Mouse (Mus musculus) limb, embryonic 14.5 days (tissue): Measurements from ENCODE around the gene Syce1l. TPM values are rescaled to one million over a fixed set of nuclear protein-coding genes. Genes with fewer than 3 reads are reported as not detected.

Experiments used
- ATAC-seq: fragments of 200-750 bp; cut with Nextera tagmentation; 2 replicates; pipeline ENCODE4 v1.8.0; 2017; ENCODE audit warnings: low read depth, moderate number of reproducible peaks, moderate TSS enrichment; ENCODE audit not compliant: low FRiP score
- DNase-seq: peaks from one replicate; pipeline ENCODE4 v3.0.0-alpha.2; 2015; ENCODE audit warnings: low spot score
- H3K27ac ChIP-seq: fragments of 300-500 bp; sonication (generic); replicated peaks from 2 replicates; pipeline ENCODE4 v1.5.1; 2014; ENCODE audit warnings: low read depth, mild to moderate bottlenecking, low read length, moderate library complexity, mixed read lengths
- H3K27me3 ChIP-seq: fragments of 300-500 bp; sonication (generic); 2 replicates; pipeline ENCODE4 v1.6.1; 2014; ENCODE audit warnings: low read length, mixed read lengths; ENCODE audit not compliant: control insufficient read depth, insufficient read depth
- H3K36me3 ChIP-seq: fragments of 300-500 bp; sonication (generic); 2 replicates; pipeline ENCODE4 v1.6.1; 2014; ENCODE audit warnings: mild to moderate bottlenecking, low read length, moderate library complexity, mixed read lengths; ENCODE audit not compliant: control insufficient read depth, insufficient read depth
- H3K4me1 ChIP-seq: fragments of 300-500 bp; sonication (generic); 2 replicates; pipeline ENCODE4 v1.6.1; 2014; ENCODE audit warnings: antibody characterized with exemption, low read length, mixed read lengths; ENCODE audit not compliant: control insufficient read depth, insufficient read depth
- H3K4me2 ChIP-seq: fragments of 300-500 bp; sonication (generic); replicated peaks from 2 replicates; pipeline ENCODE4 v1.6.1; 2014; ENCODE audit warnings: low read depth, mild to moderate bottlenecking, low read length, moderate library complexity; ENCODE audit not compliant: severe bottlenecking
- H3K4me3 ChIP-seq: fragments of 300-500 bp; sonication (generic); replicated peaks from 2 replicates; pipeline ENCODE4 v1.5.1; 2014; ENCODE audit warnings: low read length
- H3K9ac ChIP-seq: fragments of 300-500 bp; sonication (generic); 2 replicates; pipeline ENCODE4 v1.6.1; 2014; ENCODE audit warnings: mild to moderate bottlenecking, low read depth, low read length, moderate library complexity; ENCODE audit not compliant: severe bottlenecking
- H3K9me3 ChIP-seq: fragments of 300-500 bp; sonication (generic); 2 replicates; pipeline ENCODE4 v1.6.1; 2016; ENCODE audit warnings: low read length; ENCODE audit not compliant: control insufficient read depth
- POLR2A ChIP-seq: fragments of 200-500 bp; IDR thresholded peaks from 2 replicates; pipeline ENCODE4 v1.8.0; 2012; ENCODE audit warnings: inconsistent platforms, mild to moderate bottlenecking, moderate library complexity, borderline replicate concordance; ENCODE audit not compliant: insufficient read depth, insufficient read length; ENCODE audit errors: extremely low read depth
- WGBS: fragments of 180-500 bp; shearing (Covaris S2); extraction: QIAGEN DNeasy Blood & Tissue Kit; methylation state at CpG from one replicate; pipeline ENCODE4 v1.1.7; 2014; 5-methylcytosine and 5-hydroxymethylcytosine counted together
- polyA plus RNA-seq, 2 experiments: library from polyadenylated mRNA; depleted of rRNA in 1 of 2; stranded (reverse) in 1 of 2; unstranded in 1 of 2; fragments of >200 nt; fragmentation: Nextera tagmentation in 1 of 2; extraction: Ambion mirVana in 1 of 2; gene quantifications; 2 replicates each; pipeline versions ENCODE4 v1.2.1 to v1.2.3; 2012 to 2014

Syce1l gene
- polyA plus RNA-seq, 2 experiments, result 0.26 TPM; not detected in 1

DNA sequence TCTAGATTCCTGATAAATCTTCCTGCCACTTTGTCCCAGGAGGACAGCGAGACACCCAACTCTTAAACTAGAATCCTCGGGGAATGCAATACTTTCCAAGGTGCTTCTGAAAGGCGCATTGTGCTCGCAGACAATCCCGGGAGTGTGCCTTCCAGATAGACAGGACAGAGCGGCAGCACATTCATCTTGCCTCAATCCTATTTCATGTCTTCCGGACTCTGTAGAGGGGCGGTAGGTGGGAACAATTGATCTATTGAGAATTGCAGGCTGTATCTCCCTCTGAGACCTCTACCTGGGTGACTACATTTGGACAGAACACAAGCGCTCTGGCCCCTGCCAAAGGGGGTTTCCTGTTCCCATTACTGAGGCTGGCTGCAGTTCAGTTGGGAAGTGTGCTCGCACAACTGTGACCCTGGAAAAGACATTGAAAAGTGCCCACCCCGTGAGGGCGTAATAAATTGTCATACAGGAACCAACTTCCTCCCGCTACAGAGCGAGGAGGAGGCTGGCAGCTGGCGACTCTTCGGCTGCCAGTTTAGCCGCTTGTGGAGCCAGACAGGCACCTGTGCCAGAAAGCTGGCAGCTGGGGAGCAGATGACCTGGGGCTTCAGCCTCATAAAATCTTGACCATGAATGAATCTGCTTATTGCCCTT is 45.0 kb downstream of the Syce1l start:
- Histone ChIP-seq H3K9ac (no peak overlapping the region), H3K27me3 (no peaks in the 10 kb centered on the region), H3K9me3 (0 out of 2 replicates have a peak, but pooled peaks cover 4% of the 10 kb centered on the region), H3K4me3 (no peak overlapping the region), H3K36me3 (no peaks in the 10 kb centered on the region), H3K27ac (no peak overlapping the region), H3K4me1 (peaks cover 12% of the 10 kb centered on the region), H3K4me2 (no peak overlapping the region)
- ATAC-seq (no peak), DNase-seq (no peak)
- WGBS, result 53% methylated on average over 17 of the region's 17 CpGs
- no peak for TF ChIP-seq POLR2A

GRCm38 (mm10) chr8:113688543-113688915 is 45.5 kb downstream of the Syce1l start:
- Histone ChIP-seq H3K4me1 (peaks cover 12% of the 10 kb centered on the region), H3K27ac (no peak overlapping the region), H3K9me3 (0 out of 2 replicates have a peak, but pooled peaks cover 4% of the 10 kb centered on the region), H3K9ac (no peak overlapping the region), H3K36me3 (no peaks in the 10 kb centered on the region), H3K4me2 (no peak overlapping the region), H3K4me3 (no peak overlapping the region), H3K27me3 (no peaks in the 10 kb centered on the region)
- no peak for DNase-seq
- ATAC-seq, result no peak
- TF ChIP-seq POLR2A, result no peak
- 74% methylated on average over 8 of the region's 8 CpGs for WGBS

GRCm38 (mm10) chr8:113691622-113692343 is 48.8 kb downstream of the Syce1l start:
- ATAC-seq (no peak), DNase-seq (no peak)
- Histone ChIP-seq H3K9me3 (no peaks in the 10 kb centered on the region), H3K4me3 (no peak overlapping the region), H3K9ac (no peak overlapping the region), H3K27ac (no peak overlapping the region), H3K27me3 (no peaks in the 10 kb centered on the region), H3K36me3 (no peaks in the 10 kb centered on the region), H3K4me1 (peaks cover 12% of the 10 kb centered on the region), H3K4me2 (no peak overlapping the region)
- 38% methylated on average over 14 of the region's 14 CpGs for WGBS
- TF ChIP-seq POLR2A, result no peak

- H3K36me3 ChIP-seq, result no peaks in the 10 kb centered on the region
- H3K4me2 ChIP-seq, result no peak overlapping the region
- no peak for ATAC-seq
- no peak overlapping the region for H3K9ac ChIP-seq
- no peak for DNase-seq
- H3K27ac ChIP-seq, result no peak overlapping the region
- H3K27me3 ChIP-seq, result peaks cover 9% of the 10 kb centered on the region; the same call in 1 of the 2 replicates
- 79% methylated on average over 7 of the region's 7 CpGs for WGBS
- H3K4me1 ChIP-seq, result no peaks in the 10 kb centered on the region
- H3K4me3 ChIP-seq, result no peak overlapping the region
- TF ChIP-seq POLR2A, result no peak
- no peaks in the 10 kb centered on the region for H3K9me3 ChIP-seq
Observed at GRCm38 (mm10) chr8:113704968-113705367, 62.0 kb downstream of the Syce1l start.

Other genes with a start within 250 kb of the Syce1l start
- 5.4 and 6.2 TPM in 2 replicates for gene Mon1b, start 7.6 kb upstream of the Syce1l start, polyA plus RNA-seq (2012; rRNA removed)
- gene Mon1b, start 7.6 kb upstream of the Syce1l start, polyA plus RNA-seq (2014; fragmentation: Nextera tagmentation; extraction: Ambion mirVana), result 6.4 and 7.8 TPM in 2 replicates
- 2.6 and 2.7 TPM in 2 replicates for gene Adamts18, start 205.5 kb downstream of the Syce1l start, polyA plus RNA-seq (2012; rRNA removed)
- 3.1 and 4.1 TPM in 2 replicates for gene Adamts18, start 205.5 kb downstream of the Syce1l start, polyA plus RNA-seq (2014; fragmentation: Nextera tagmentation; extraction: Ambion mirVana)